Mouse (Mus musculus): Measurements from ENCODE around the gene Ret. TPM values are rescaled to one million over a fixed set of nuclear protein-coding genes. Genes with fewer than 3 reads are reported as not detected.

Gene Ret
- total RNA-seq, 1 experiment from 2014 or later: 0.19 TPM

- no peak for ATAC-seq (replicated peaks; ENCODE audit: insufficient number of reproducible peaks, low FRiP score, low TSS enrichment, poor library complexity, severe bottlenecking)
These were observed 67.5 kb downstream of the Ret start for GRCm38 (mm10) chr6:118130022-118130421.

GRCm38 (mm10) chr6:118127827-118128487 lies 69.6 kb downstream of the Ret start:
- 0 out of 2 replicates have a peak, but pooled peaks have one; percentile 27 for ATAC-seq (replicated peaks; ENCODE audit: insufficient number of reproducible peaks, low FRiP score, low TSS enrichment, poor library complexity, severe bottlenecking)

GRCm38 (mm10) chr6:118127198-118127597 lies 70.3 kb downstream of the Ret start:
- ATAC-seq (replicated peaks; ENCODE audit: insufficient number of reproducible peaks, low FRiP score, low TSS enrichment, poor library complexity, severe bottlenecking): peak; percentile 52; the same call in 1 of the 2 replicates

- no peak for ATAC-seq (replicated peaks; ENCODE audit: insufficient number of reproducible peaks, low FRiP score, low TSS enrichment, poor library complexity, severe bottlenecking)
These were observed 70.9 kb downstream of the Ret start for GRCm38 (mm10) chr6:118126577-118126976.

GRCm38 (mm10) chr6:118122767-118123166 lies 74.8 kb downstream of the Ret start:
- ATAC-seq (replicated peaks; ENCODE audit: insufficient number of reproducible peaks, low FRiP score, low TSS enrichment, poor library complexity, severe bottlenecking): no peak

- ATAC-seq (replicated peaks; ENCODE audit: insufficient number of reproducible peaks, low FRiP score, low TSS enrichment, poor library complexity, severe bottlenecking): no peak
These were observed 85.7 kb downstream of the Ret start for GRCm38 (mm10) chr6:118111810-118112209.

Other genes starting within 250 kb of the Ret start
- gene Rasgef1a, start 186.3 kb downstream of the Ret start, total RNA-seq (2017): 1.0 to 4.4 TPM (median 1.7 TPM) in 3 replicates
- gene Csgalnact2, start 58.6 kb downstream of the Ret start, total RNA-seq (2017): 131 to 223 TPM (median 204 TPM) in 3 replicates
- gene Bms1, start 221.8 kb upstream of the Ret start, total RNA-seq (2017): 68.3 to 102 TPM (median 77.0 TPM) in 3 replicates